Mouse (Mus musculus) heart, postnatal 25 days (tissue): ENCODE data around the gene Olfr1425. TPM values are rescaled to one million over a fixed set of nuclear protein-coding genes. Genes with fewer than 3 reads are reported as not detected.
"Not testable (repeated sequence)": the region's sequence is repeated elsewhere in the genome, so short reads cannot be mapped to it uniquely, and the experiment has no call there.

Experiments used
- DNase-seq: peaks from one replicate; pipeline ENCODE4 v3.0.0; 2022; ENCODE audit warnings: low spot score
- intact Hi-C: fragments of 180-260 bp; cut with DNase I; formaldehyde crosslinking; loops from one replicate; pipeline ENCODE4 v1.15.1; 2025
- total RNA-seq, 2 experiments: library from RNA; stranded (reverse); gene quantifications; 2 replicates each; pipeline ENCODE4 v1.2.3; 2021

The Olfr1425 gene
- not detected for total RNA-seq

DNA sequence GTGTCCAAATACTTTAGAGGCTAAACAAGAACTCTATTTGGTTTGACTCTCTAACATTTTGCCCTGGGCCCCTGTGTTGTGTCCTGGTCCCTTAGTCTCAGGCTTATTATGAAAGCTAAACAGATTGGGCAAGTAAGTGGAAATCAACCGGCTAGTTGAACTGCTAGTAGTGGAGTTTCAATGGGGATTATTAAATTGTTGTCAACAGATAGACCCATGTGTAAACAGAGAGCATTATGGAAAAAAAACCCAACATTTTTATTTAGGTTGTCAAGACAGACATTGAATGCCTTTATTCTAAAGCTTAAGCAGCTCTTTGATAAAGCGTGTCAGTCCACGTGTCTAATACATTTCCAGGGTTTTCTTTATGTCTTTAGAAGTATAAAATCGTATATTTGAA, at the start of gene Olfr1425:
Gene Olfr1425 (minus strand): TSS at position 101 of the 400 bp plus-strand sequence.
- DNase-seq, intact Hi-C loops: not testable (repeated sequence)

DNA sequence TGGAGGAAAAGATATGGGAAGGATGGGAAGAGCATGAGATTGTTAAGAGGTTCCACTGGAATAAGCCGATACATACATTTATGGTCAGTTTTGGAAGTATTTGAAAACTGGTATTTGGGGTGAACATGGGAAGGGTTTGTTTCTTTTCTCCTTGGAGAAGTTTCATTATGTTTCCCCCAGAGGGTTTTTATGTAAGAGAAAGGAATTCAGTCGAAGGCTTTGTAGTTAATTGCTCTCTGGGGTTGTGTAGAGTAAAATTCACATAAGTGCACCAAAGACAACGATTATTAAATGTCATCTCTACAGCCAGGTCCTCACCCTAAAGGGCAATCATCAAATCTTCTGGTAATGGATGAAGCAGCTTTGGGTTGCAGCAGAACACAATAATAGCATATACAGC, 45.6 kb upstream of the Olfr1425 start, which contains the start of gene Olfr76:
Gene Olfr76 (minus strand): TSS at position 101 of the 400 bp plus-strand sequence.
- DNase-seq, result no peak
- intact Hi-C loops, result no loop called here

DNA sequence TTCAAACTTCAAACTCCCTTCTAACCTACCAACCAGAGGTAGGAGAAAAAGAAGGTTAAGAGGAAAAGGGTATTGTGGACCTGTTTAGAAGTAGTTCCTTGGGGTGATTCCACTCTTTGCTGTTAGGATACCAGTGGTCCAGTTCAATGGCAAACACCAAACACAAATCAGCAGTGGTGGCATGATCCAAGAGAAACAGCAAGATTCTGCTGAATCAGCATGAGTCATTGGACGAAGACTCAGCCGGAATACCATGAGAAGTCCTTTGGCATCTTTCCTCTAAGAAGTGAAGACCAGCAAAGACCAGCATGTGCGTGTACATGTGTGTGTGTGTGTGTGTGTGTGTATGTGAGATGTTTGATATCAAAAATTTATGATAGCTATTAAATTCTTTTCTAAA, 38.9 kb upstream of the Olfr1425 start:
- intact Hi-C loops, result no loop called here

DNA sequence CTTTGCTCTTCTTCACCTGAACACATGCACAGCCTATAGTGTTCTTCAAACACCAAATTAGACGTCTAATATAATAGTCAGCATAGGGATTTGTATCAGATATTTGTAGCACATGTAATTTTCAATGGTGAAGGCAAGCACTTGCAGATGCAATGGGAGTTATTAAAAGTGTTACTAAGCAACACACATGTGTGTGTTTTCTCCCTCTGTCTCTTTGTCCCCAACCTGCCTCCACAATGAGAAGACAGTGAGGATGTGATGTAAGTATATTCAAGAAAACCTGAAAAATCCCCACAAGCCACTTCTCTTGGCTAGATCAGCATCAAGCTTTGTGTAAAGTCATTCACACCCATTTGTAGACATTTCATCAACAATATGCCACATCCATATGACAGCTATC, 38.3 kb upstream of the Olfr1425 start, which contains the start of gene Olfr1428:
Gene Olfr1428 (minus strand): TSS at position 101 of the 400 bp plus-strand sequence.
- no peak for DNase-seq
- intact Hi-C loops, result no loop called here

More for the DNA sequence above, 38.9 kb upstream of the Olfr1425 start:
- DNase-seq, result no peak

DNA sequence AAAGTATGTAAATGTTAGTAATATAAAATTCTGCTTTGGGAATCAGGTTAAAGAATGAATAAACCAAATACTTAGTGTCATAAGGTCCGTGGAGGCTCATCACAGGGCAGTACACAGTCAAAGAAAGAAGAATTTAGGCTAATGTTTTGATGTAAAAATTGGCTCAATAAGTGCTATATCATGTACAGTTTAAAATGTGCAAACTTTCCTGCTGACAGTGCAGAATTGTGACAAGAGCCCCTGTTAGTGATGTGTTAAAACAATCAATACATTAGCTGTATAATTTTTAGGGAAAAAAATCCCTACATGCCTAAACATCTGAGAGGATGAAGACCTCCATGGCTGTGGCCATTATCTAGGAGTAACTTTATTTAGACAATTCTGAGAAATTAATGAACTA, 36.3 kb upstream of the Olfr1425 start:
- intact Hi-C loops, result no loop called here
- no peak for DNase-seq

DNA sequence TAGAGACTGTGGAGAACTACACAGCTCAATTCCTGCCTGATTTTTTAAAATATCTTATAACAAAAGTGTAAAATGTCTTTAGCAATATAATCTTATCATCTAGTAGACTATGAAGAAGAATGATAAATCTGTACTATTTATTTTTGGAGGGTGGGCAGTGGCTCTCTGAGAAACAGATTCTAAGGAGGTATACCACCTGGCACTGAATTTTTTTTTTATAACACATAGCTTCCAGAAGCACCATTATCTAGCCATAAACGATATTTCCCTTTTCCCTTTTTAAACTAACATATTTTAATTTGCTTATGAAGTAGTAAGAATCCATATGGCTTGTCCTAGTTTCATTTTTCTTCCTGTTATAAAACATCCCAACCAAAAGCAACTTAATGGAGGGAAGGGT, 27.0 kb upstream of the Olfr1425 start:
- DNase-seq, result no peak
- intact Hi-C loops, result no loop called here

DNA sequence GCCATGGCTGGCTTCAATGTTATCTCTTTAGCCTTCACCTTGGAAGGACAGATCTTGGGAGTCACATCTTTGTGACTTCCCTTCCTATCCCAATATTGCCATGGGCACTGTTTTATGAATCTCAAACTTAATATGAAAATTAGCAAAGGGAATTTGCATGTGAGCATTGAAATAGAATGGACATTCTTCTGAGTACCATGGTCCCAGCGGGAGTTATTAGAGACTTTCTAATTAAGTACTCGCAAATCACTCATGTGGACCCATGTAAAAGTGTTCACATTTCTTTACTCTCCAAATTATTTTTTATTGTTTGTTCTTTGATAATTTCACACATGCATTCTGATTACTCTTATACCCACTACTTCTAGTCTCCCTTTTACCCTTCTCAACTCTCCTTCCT, 25.7 kb upstream of the Olfr1425 start, which contains the start of gene Olfr1427:
Gene Olfr1427 (minus strand): TSS at position 101 of the 400 bp plus-strand sequence.
- DNase-seq, result no peak
- intact Hi-C loops, result no loop called here

DNA sequence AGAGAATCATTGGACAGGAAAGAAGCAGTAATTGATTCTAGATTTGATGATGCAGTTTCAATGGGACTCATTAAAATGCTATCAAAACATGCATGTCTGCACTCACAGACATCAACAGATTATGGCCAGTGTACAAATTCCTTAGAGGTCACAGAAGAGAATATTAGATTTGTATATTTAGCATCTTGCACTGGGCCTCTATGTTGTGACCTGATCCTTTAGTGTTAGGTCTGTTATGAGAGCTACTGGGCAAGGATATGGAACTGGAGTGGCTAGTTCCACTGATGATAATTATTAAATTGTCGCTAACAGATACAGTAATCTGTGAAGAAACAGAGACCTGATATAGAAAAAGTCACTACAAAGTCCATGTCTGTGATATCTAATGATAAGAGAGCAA, 14.4 kb upstream of the Olfr1425 start, which contains the start of gene Olfr1426:
Gene Olfr1426 (minus strand): TSS at position 101 of the 400 bp plus-strand sequence.
- intact Hi-C loops, result no loop called here
- DNase-seq, result no peak

DNA sequence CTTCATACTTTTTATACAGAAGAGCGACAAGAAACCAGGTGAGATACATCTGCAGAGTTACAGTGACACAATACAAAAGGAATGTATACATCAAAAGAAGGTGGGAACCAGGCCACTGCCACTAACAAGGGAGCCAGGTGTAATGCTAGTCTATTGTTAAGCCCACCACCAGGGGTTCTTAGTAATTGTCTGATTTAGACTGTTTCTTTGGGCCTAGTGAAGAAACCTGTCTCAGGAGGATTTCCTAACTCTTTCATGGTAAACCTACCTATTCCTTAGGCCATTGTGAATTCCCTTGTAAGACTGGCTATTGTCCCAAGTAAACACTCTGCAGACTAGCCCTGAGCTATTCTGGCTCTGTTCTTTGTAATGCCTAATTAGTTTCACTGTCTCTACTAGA, 8.0 kb downstream of the Olfr1425 start:
- DNase-seq, intact Hi-C loops: not testable (repeated sequence)

DNA sequence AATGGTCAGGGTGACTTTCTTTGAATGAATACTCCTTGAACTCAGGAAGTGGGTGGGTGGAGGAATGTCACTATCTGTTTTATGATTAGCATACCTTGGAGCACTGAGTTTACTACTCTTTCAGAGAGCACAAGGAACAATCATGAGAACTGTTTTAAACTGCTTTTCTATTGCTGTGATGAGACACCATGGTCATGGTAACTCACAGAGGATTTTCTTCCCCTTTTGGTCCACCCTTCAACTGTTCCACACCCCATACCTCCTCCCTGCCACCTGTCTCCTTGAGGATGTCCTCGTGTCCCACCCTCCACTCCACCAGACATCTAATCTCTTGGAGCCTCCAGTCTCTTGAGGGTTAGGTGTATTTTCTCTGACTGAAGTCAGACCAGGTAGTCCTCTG, 9.7 kb downstream of the Olfr1425 start:
- intact Hi-C loops, DNase-seq: not testable (repeated sequence)

DNA sequence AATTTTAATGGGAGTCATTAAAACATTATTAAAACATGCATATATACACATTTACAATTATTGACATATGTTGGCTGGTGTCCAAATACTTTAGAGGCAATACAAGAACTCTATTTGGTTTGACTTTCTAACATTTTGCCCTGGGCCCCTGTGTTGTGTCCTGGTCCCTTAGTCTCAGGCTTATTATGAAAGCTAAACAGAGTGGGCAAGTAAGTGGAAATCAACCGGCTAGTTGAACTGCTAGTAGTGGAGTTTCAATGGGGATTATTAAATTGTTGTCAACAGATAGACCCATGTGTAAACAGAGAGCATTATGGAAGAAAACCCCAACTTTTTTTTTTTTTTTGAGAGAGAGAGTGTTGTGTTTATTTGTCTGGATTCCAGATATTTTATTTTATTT, 14.9 kb downstream of the Olfr1425 start, which contains the start of gene Olfr1424:
Gene Olfr1424 (minus strand): TSS at position 101 of the 400 bp plus-strand sequence.
- intact Hi-C loops, DNase-seq: not testable (repeated sequence)

DNA sequence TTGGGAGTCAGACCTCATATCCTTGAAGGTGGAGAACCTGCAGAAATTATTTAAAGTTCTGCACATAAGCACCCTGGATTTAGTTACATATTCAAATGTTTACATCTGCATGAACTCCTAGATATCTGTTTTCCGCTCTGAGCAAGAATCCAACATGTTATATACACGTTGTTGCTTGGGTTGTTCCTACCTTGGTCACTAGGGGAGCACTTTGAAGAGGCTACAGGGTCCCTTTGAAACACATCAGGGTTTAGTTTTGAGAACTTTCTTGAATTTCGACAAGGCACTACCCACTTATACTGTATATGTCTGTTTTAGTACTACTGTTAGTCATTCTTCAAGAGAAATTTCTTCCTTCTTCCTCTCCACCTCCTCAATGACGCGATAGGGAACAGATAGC, 34.4 kb downstream of the Olfr1425 start:
- intact Hi-C loops, result no loop called here
- no peak for DNase-seq

DNA sequence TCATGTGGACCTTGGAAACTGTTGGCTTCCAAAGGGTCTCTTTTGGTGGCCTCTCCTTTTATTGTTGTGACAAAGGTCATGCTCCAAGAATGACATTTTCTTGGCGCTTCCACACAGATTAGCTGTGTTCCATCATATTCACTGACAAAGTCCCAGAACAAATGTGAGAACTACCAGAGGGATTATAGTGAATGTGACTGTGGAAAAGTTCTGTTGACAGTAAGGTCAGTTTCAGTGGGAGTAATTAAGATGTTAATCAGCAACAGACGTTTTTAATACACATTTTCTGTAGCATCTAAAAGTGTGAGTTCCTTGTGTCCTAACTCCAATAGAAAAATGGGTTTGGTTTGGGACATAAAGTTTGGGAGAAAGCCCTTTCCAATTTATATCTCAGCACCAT, 36.3 kb downstream of the Olfr1425 start, which contains the start of gene Olfr1423:
Gene Olfr1423 (minus strand): TSS at position 101 of the 400 bp plus-strand sequence.
- intact Hi-C loops, result no loop called here
- DNase-seq, result no peak

DNA sequence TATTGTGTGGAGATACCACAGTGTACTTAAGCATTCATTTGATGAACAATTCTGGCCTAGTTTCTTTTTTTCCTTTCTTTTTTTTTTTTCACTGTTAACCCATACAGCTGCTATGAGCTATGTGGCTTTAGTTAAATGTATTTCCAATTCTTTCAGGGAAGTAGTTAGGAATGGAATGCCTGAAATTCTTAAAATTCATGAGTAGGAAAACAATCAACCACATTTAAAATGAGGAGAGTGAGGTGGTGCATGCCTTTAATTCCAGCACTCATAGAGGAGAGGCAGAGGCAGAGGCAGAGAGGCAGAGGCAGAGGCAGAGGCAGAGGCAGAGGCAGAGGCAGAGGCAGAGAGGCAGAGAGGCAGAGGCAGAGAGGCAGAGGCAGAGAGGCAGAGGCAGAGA, 39.8 kb downstream of the Olfr1425 start:
- DNase-seq, result no peak
- intact Hi-C loops, result no loop called here

DNA sequence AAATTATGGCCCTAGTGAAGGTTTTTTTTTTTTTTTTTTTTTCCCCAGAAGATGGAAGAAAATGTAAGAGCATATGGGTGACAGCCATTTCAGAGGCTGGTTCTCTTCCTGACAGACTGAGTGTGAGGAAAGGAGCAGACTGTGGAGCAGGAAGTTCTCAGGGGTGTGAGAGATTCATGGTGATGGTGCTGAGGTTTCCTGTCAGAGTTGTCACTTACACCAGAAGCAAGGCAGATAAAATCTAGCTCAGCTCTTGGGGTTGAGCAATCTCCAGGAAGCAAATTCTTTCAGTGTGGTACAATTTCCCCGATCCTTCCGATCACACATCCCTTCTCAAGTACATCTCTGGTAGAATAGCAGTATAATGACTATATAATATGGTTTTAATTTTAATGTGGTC, 50.9 kb downstream of the Olfr1425 start:
- intact Hi-C loops, result no loop called here
- DNase-seq, result no peak

DNA sequence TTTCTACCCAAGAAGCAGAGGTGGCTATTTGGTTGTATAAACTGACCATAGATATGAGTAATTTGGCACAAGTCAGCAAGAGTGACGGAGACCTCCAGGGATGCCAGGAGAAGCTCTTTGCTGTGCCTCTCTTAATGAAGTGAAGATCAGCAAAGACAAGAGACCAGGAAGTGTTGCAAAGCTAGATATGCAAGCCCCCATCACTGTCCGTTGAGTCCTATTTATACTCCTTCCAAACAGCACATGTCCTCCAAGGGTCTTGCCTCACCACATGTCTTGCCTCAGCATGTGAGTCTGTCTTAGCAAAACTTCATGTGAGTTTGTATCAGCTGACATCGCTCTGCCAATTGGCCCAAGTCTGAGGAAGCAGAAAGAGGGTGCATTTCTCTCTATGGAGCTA, 52.2 kb downstream of the Olfr1425 start:
- no peak for DNase-seq
- intact Hi-C loops, result no loop called here

DNA sequence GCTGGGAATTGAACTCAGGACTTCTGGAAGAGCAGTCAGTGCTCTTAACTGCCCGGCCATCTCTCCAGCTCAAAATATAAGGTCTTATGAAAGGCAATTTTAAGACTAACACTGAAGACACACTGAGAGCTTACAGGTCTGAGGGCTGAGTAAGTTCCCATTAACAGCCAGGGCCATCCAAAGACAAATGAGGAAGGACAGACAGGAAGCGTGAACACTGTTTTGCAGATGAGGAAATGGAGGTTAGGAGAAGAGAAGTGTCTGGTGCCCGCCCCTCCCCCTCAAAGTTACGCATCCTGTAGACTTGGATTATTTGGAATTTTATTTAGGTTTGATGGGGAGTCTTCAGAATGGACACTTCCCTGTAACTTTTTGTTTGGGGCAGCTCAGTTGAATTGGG, 53.4 kb downstream of the Olfr1425 start:
- DNase-seq, result no peak
- intact Hi-C loops, result no loop called here

Other genes starting within 250 kb of the Olfr1425 start
- gene Olfr1417, start 238.5 kb downstream of the Olfr1425 start, total RNA-seq, result not detected
- gene Olfr1418, start 216.7 kb downstream of the Olfr1425 start, total RNA-seq, result not detected
- gene Olfr1419, start 202.6 kb downstream of the Olfr1425 start, total RNA-seq, result not detected
- gene Olfr1420, start 191.2 kb downstream of the Olfr1425 start, total RNA-seq, result not detected
- gene Patl1, start 165.3 kb downstream of the Olfr1425 start, total RNA-seq, result 10 to 100 TPM; 25.1 to 25.7 TPM
- 10 to 100 TPM; 89.3 to 92.0 TPM for gene Osbp, start 111.8 kb downstream of the Olfr1425 start, total RNA-seq
- gene Olfr1423, start 36.4 kb downstream of the Olfr1425 start, total RNA-seq, result not detected
- gene Olfr1424, start 15.0 kb downstream of the Olfr1425 start, total RNA-seq, result not detected
- not detected for gene Olfr1426, start 14.3 kb upstream of the Olfr1425 start, total RNA-seq
- not detected for gene Olfr1427, start 25.6 kb upstream of the Olfr1425 start, total RNA-seq
- not detected for gene Olfr1428, start 38.2 kb upstream of the Olfr1425 start, total RNA-seq
- not detected for gene Olfr76, start 45.5 kb upstream of the Olfr1425 start, total RNA-seq
- gene Olfr1555-ps1, start 92.4 kb upstream of the Olfr1425 start, total RNA-seq, result not detected
- gene Olfr1431, start 122.9 kb upstream of the Olfr1425 start, total RNA-seq, result not detected
- not detected for gene Olfr1432, start 154.9 kb upstream of the Olfr1425 start, total RNA-seq
- gene Olfr262, start 163.9 kb upstream of the Olfr1425 start, total RNA-seq, result not detected
- not detected for gene Olfr235, start 183.3 kb upstream of the Olfr1425 start, total RNA-seq
- not detected for gene Olfr1434, start 202.1 kb upstream of the Olfr1425 start, total RNA-seq
- not detected for gene Olfr1436, start 221.4 kb upstream of the Olfr1425 start, total RNA-seq
- gene Olfr1437, start 247.4 kb upstream of the Olfr1425 start, total RNA-seq, result not detected